Mouse (Mus musculus) MEL (cell line): ENCODE measurements at regions not wholly inside any gene's neighbourhood (a gene's known extent, or its start where the extent isn't known, plus 50 kb on each side); places are given as distances from the start of the nearest gene placed in this dataset.

Experiments
- BHLHE40 ChIP-seq: IDR thresholded peaks from 2 replicates; pipeline ENCODE4 v1.6.1; 2012; ENCODE audit warnings: low read depth, mild to moderate bottlenecking, inconsistent platforms, low read length, improper control_type of control experiment, borderline replicate concordance
- CHD2 ChIP-seq: IDR thresholded peaks from 2 replicates; pipeline ENCODE4 v1.6.1; 2011; ENCODE audit warnings: low read length, improper control_type of control experiment
- CTCF ChIP-seq, 3 experiments: IDR thresholded peaks in 2 of 3; conservative IDR thresholded peaks in 1 of 3; 2 replicates each; pipeline ENCODE4 v1.5.1; 2011 to 2012; ENCODE audit warnings: low read length in 3 of 3, low read depth in 2 of 3, mild to moderate bottlenecking in 2 of 3, improper control_type of control experiment in 1 of 3, inconsistent platforms in 1 of 3, mixed read lengths in 1 of 3, moderate library complexity in 1 of 3; ENCODE audit not compliant: control insufficient read depth in 1 of 3, insufficient read depth in 1 of 3, poor library complexity in 1 of 3, severe bottlenecking in 1 of 3
- E2F4 ChIP-seq: IDR thresholded peaks from 2 replicates; pipeline ENCODE4 v1.6.1; 2011; ENCODE audit warnings: low read depth, low read length, improper control_type of control experiment, borderline replicate concordance
- KAT2A ChIP-seq: conservative IDR thresholded peaks from 2 replicates; pipeline ENCODE4 v1.6.1; 2012; ENCODE audit warnings: low read depth, low read length, improper control_type of control experiment, inconsistent platforms
- MAFK ChIP-seq: IDR thresholded peaks from 2 replicates; pipeline ENCODE4 v1.6.1; 2011; ENCODE audit warnings: low read depth, mild to moderate bottlenecking, low read length, improper control_type of control experiment, borderline replicate concordance
- MYB ChIP-seq: IDR thresholded peaks from 2 replicates; pipeline ENCODE4 v1.6.1; 2011; ENCODE audit warnings: mild to moderate bottlenecking, low read depth, low read length, improper control_type of control experiment
- POLR2A ChIP-seq, 2 experiments: IDR thresholded peaks; 2 replicates each; pipeline ENCODE4 v1.6.1; 2011 to 2012; ENCODE audit warnings: low read length in 2 of 2, mild to moderate bottlenecking in 2 of 2, control low read depth in 1 of 2, improper control_type of control experiment in 1 of 2, low read depth in 1 of 2, moderate library complexity in 1 of 2; ENCODE audit not compliant: control insufficient read depth in 1 of 2, insufficient read depth in 1 of 2, poor library complexity in 1 of 2
- POLR2AphosphoS5 ChIP-seq: IDR thresholded peaks from 2 replicates; pipeline ENCODE4 v1.6.1; 2012; ENCODE audit warnings: low read depth, borderline replicate concordance, mild to moderate bottlenecking, inconsistent platforms, low read length, moderate library complexity, mixed read lengths
- TAL1 ChIP-seq: IDR thresholded peaks from 2 replicates; pipeline ENCODE4 v1.6.1; 2012; ENCODE audit warnings: mild to moderate bottlenecking, inconsistent platforms, low read length, moderate library complexity, mixed read lengths

- TF ChIP-seq CTCF (IDR thresholded peaks at IDR 0.05 in 2 of 3, conservative IDR thresholded peaks at IDR 0.05 in 1 of 3; ENCODE audit: control insufficient read depth in 1 of 3, insufficient read depth in 1 of 3, low read depth in 2 of 3, low read length in 3 of 3, poor library complexity in 1 of 3, severe bottlenecking in 1 of 3) (no peak), MAFK (no peak), POLR2AphosphoS5 (no peak), POLR2A (IDR thresholded peaks at IDR 0.05; ENCODE audit: control insufficient read depth in 1 of 2, insufficient read depth in 1 of 2, low read depth in 1 of 2, low read length in 2 of 2, poor library complexity in 1 of 2) (no peak), BHLHE40 (no peak), TAL1 (no peak), CHD2 (no peak), MYB (no peak), KAT2A (no peak), E2F4 (no peak)
Observed at GRCm38 (mm10) chr10:23718124-23718523, 69.0 kb downstream of the Rps12 start.
